Mouse (Mus musculus): ENCODE measurements around the gene Wdr5b. TPM values are rescaled to one million over a fixed set of nuclear protein-coding genes. Genes with fewer than 3 reads are reported as not detected.
A peak's percentile ranks its signal among the peaks of the same experiment; 100 is the strongest.
"Not testable (repeated sequence)": the region's sequence is repeated elsewhere in the genome, so short reads cannot be mapped to it uniquely, and the experiment has no call there.

The Wdr5b gene
- total RNA-seq (2021) = 1 to 10 TPM; 5.5 to 5.8 TPM
- long read RNA-seq, experiment 1, partial matches to known transcripts = 0 of 3 reads
- long read RNA-seq, experiment 1, other reads (novel, unspliced or antisense) = 0 of 3 reads
- long read RNA-seq, experiment 2, transcript Wdr5b-201 (1 exons, 2,739 nt) = major isoform, 7 of 7 reads
- long read RNA-seq, experiment 2, partial matches to known transcripts = 0 of 7 reads
- long read RNA-seq, experiment 2, other reads (novel, unspliced or antisense) = 0 of 7 reads

- peak; percentile 88 to 96 for DNase-seq (ENCODE audit: low spot score in 2 of 2)
- peak within 1 kb of the TSS; percentile 85 for H3K27ac ChIP-seq
- H3K4me3 ChIP-seq = peak within 1 kb of the TSS; percentile 87
- no peak for TF ChIP-seq CTCF (conservative IDR thresholded peaks at IDR 0.05)
Observed at GRCm38 (mm10) chr16:36040640-36041624, at the start of gene Wdr5b. Gene Wdr5b, plus strand, starts transcription at chr16:36041190.

GRCm38 (mm10) chr16:35992391-35992790 is 48.6 kb upstream of the Wdr5b start:
- no peak for DNase-seq (ENCODE audit: low spot score in 2 of 2)
- H3K27ac ChIP-seq = peak overlapping the region; percentile 0
- TF ChIP-seq CTCF (conservative IDR thresholded peaks at IDR 0.05) = no peak
- H3K4me3 ChIP-seq = no peak overlapping the region

GRCm38 (mm10) chr16:35993316-35993715 is 47.7 kb upstream of the Wdr5b start:
- no peak for TF ChIP-seq CTCF (conservative IDR thresholded peaks at IDR 0.05)
- DNase-seq (ENCODE audit: low spot score in 2 of 2) = peak in 1 of 2 experiments; percentile 13
- H3K4me3 ChIP-seq = no peak overlapping the region
- no peak overlapping the region for H3K27ac ChIP-seq

GRCm38 (mm10) chr16:35998852-35999251 is 42.1 kb upstream of the Wdr5b start:
- not testable (repeated sequence) for H3K4me3 ChIP-seq; H3K27ac ChIP-seq; DNase-seq (ENCODE audit: low spot score in 2 of 2)

GRCm38 (mm10) chr16:36008396-36008795 is 32.6 kb upstream of the Wdr5b start:
- H3K27ac ChIP-seq = no peak overlapping the region
- no peak for TF ChIP-seq CTCF (conservative IDR thresholded peaks at IDR 0.05)
- H3K4me3 ChIP-seq = no peak overlapping the region
- no peak for DNase-seq (ENCODE audit: low spot score in 2 of 2)

GRCm38 (mm10) chr16:36016335-36016734 is 24.7 kb upstream of the Wdr5b start:
- no peak for TF ChIP-seq CTCF (conservative IDR thresholded peaks at IDR 0.05)
- H3K27ac ChIP-seq = no peak overlapping the region
- H3K4me3 ChIP-seq = no peak overlapping the region
- no peak for DNase-seq (ENCODE audit: low spot score in 2 of 2)

GRCm38 (mm10) chr16:36028120-36028519 is 12.9 kb upstream of the Wdr5b start:
- not testable (repeated sequence) for H3K4me3 ChIP-seq; DNase-seq (ENCODE audit: low spot score in 2 of 2); H3K27ac ChIP-seq

- peak overlapping the region; percentile 87 for H3K4me3 ChIP-seq
- peak overlapping the region; percentile 85 for H3K27ac ChIP-seq
- no peak for TF ChIP-seq CTCF (conservative IDR thresholded peaks at IDR 0.05)
- no peak for DNase-seq (ENCODE audit: low spot score in 2 of 2)
Observed at GRCm38 (mm10) chr16:36041625-36042020, 633 bp downstream of the Wdr5b start.

- no peak overlapping the region for H3K4me3 ChIP-seq
- no peak for DNase-seq (ENCODE audit: low spot score in 2 of 2)
- no peak for TF ChIP-seq CTCF (conservative IDR thresholded peaks at IDR 0.05)
Observed at GRCm38 (mm10) chr16:36043073-36043472, 2.1 kb downstream of the Wdr5b start.

GRCm38 (mm10) chr16:36043964-36044363 is 3.0 kb downstream of the Wdr5b start:
- TF ChIP-seq CTCF (conservative IDR thresholded peaks at IDR 0.05) = no peak
- DNase-seq (ENCODE audit: low spot score in 2 of 2) = no peak
- Histone ChIP-seq H3K27ac (no peak overlapping the region), H3K4me3 (no peak overlapping the region)

More at GRCm38 (mm10) chr16:36043073-36043472, 2.1 kb downstream of the Wdr5b start:
- H3K27ac ChIP-seq = no peak overlapping the region

GRCm38 (mm10) chr16:36047538-36047937 is 6.5 kb downstream of the Wdr5b start:
- DNase-seq (ENCODE audit: low spot score in 2 of 2) = no peak
- peak; percentile 46 for TF ChIP-seq CTCF (conservative IDR thresholded peaks at IDR 0.05)
- H3K4me3 ChIP-seq = no peak overlapping the region
- no peak overlapping the region for H3K27ac ChIP-seq

GRCm38 (mm10) chr16:36051491-36051890 is 10.5 kb downstream of the Wdr5b start:
- DNase-seq (ENCODE audit: low spot score in 2 of 2) = no peak
- no peak overlapping the region for H3K27ac ChIP-seq
- TF ChIP-seq CTCF (conservative IDR thresholded peaks at IDR 0.05) = no peak
- no peak overlapping the region for H3K4me3 ChIP-seq

- no peak for DNase-seq (ENCODE audit: low spot score in 2 of 2)
- Histone ChIP-seq H3K4me3 (no peak overlapping the region), H3K27ac (no peak overlapping the region)
- no peak for TF ChIP-seq CTCF (conservative IDR thresholded peaks at IDR 0.05)
Observed at GRCm38 (mm10) chr16:36053524-36054275, 12.7 kb downstream of the Wdr5b start.

Measured in layer of hippocampus, adult 2 months (tissue).